Mouse (Mus musculus) hindbrain, embryonic 11.5 days (tissue): ENCODE measurements at regions not wholly inside any gene's neighbourhood (a gene's known extent, or its start where the extent isn't known, plus 50 kb on each side); places are given as distances from the start of the nearest gene placed in this dataset.

ENCODE experiments used
- ATAC-seq: fragments of 200-750 bp; cut with Nextera tagmentation; 2 replicates; pipeline ENCODE4 v1.8.0; 2017; ENCODE audit warnings: mild to moderate bottlenecking, moderate TSS enrichment, moderate library complexity; ENCODE audit not compliant: low FRiP score
- DNase-seq: peaks from one replicate; pipeline ENCODE4 v3.0.0-alpha.2; 2015; ENCODE audit warnings: low spot score
- H3K27ac ChIP-seq: fragments of 300-500 bp; sonication (generic); 2 replicates; pipeline ENCODE4 v1.5.1; 2014; ENCODE audit warnings: mild to moderate bottlenecking, low read depth, low read length
- H3K27me3 ChIP-seq: fragments of 300-500 bp; sonication (generic); 2 replicates; pipeline ENCODE4 v1.6.1; 2014; ENCODE audit warnings: mild to moderate bottlenecking, low read length, moderate library complexity, mixed read lengths; ENCODE audit not compliant: control insufficient read depth, insufficient read depth
- H3K36me3 ChIP-seq: fragments of 300-500 bp; sonication (generic); 2 replicates; pipeline ENCODE4 v1.6.1; 2014; ENCODE audit warnings: mild to moderate bottlenecking, low read length, moderate library complexity, mixed read lengths; ENCODE audit not compliant: control insufficient read depth, insufficient read depth
- H3K4me1 ChIP-seq: fragments of 300-500 bp; sonication (generic); replicated peaks from 2 replicates; pipeline ENCODE4 v1.6.1; 2014; ENCODE audit warnings: low read length, mixed read lengths; ENCODE audit not compliant: control insufficient read depth, insufficient read depth
- H3K4me2 ChIP-seq: fragments of 300-500 bp; sonication (generic); replicated peaks from 2 replicates; pipeline ENCODE4 v1.6.1; 2014; ENCODE audit warnings: mild to moderate bottlenecking, low read depth, low read length
- H3K4me3 ChIP-seq: fragments of 300-500 bp; sonication (generic); 2 replicates; pipeline ENCODE4 v1.5.1; 2014; ENCODE audit warnings: low read depth, low read length
- H3K9ac ChIP-seq: fragments of 300-500 bp; sonication (generic); 2 replicates; pipeline ENCODE4 v1.6.1; 2014; ENCODE audit warnings: low read depth, low read length
- H3K9me3 ChIP-seq: fragments of 300-500 bp; sonication (generic); 2 replicates; pipeline ENCODE4 v1.6.1; 2016; ENCODE audit warnings: low read length; ENCODE audit not compliant: control insufficient read depth
- WGBS: fragments of 180-500 bp; shearing (Covaris S2); extraction: QIAGEN DNeasy Blood & Tissue Kit; methylation state at CpG from one replicate; pipeline ENCODE4 v1.1.7; 2014; 5-methylcytosine and 5-hydroxymethylcytosine counted together

- WGBS = 76% methylated on average over 3 of the region's 3 CpGs
- H3K27ac ChIP-seq = no peak overlapping the region
- no peaks in the 10 kb centered on the region for H3K27me3 ChIP-seq
- no peak overlapping the region for H3K9ac ChIP-seq
- H3K4me3 ChIP-seq = no peak overlapping the region
- no peak overlapping the region for H3K4me2 ChIP-seq
- H3K4me1 ChIP-seq = no peaks in the 10 kb centered on the region
- DNase-seq (no peak), ATAC-seq (no peak)
- no peaks in the 10 kb centered on the region for H3K36me3 ChIP-seq
- no peaks in the 10 kb centered on the region for H3K9me3 ChIP-seq
Measured at GRCm38 (mm10) chr7:125237026-125237425, 207.4 kb upstream of the Kdm8 start.

- no peak for DNase-seq
- ATAC-seq = no peak
- 90% methylated on average over 3 of the region's 3 CpGs for WGBS
- Histone ChIP-seq H3K4me3 (no peak overlapping the region), H3K27me3 (no peaks in the 10 kb centered on the region), H3K36me3 (no peaks in the 10 kb centered on the region), H3K4me1 (no peaks in the 10 kb centered on the region), H3K27ac (no peak overlapping the region), H3K9me3 (no peaks in the 10 kb centered on the region), H3K4me2 (no peak overlapping the region), H3K9ac (no peak overlapping the region)
Measured at GRCm38 (mm10) chr7:125243021-125243420, 201.5 kb upstream of the Kdm8 start.

- no peaks in the 10 kb centered on the region for H3K36me3 ChIP-seq
- 88% methylated on average over 3 of the region's 3 CpGs for WGBS
- no peak for DNase-seq
- no peak overlapping the region for H3K9ac ChIP-seq
- no peaks in the 10 kb centered on the region for H3K9me3 ChIP-seq
- no peak overlapping the region for H3K4me2 ChIP-seq
- H3K4me1 ChIP-seq = no peaks in the 10 kb centered on the region
- ATAC-seq = no peak
- no peak overlapping the region for H3K4me3 ChIP-seq
- no peaks in the 10 kb centered on the region for H3K27me3 ChIP-seq
- H3K27ac ChIP-seq = no peak overlapping the region
Measured at GRCm38 (mm10) chr7:125248386-125248785, 196.1 kb upstream of the Kdm8 start.

GRCm38 (mm10) chr7:125250385-125250784, 194.1 kb upstream of the Kdm8 start:
- DNase-seq (no peak), ATAC-seq (no peak)
- H3K4me2 ChIP-seq = no peak overlapping the region
- H3K4me3 ChIP-seq = no peak overlapping the region
- 83% methylated on average over 2 of the region's 2 CpGs for WGBS
- H3K9ac ChIP-seq = no peak overlapping the region
- no peaks in the 10 kb centered on the region for H3K9me3 ChIP-seq
- H3K27me3 ChIP-seq = no peaks in the 10 kb centered on the region
- no peaks in the 10 kb centered on the region for H3K36me3 ChIP-seq
- H3K4me1 ChIP-seq = no peaks in the 10 kb centered on the region
- H3K27ac ChIP-seq = no peak overlapping the region

GRCm38 (mm10) chr7:125250970-125251585, 193.4 kb upstream of the Kdm8 start:
- Histone ChIP-seq H3K9me3 (no peaks in the 10 kb centered on the region), H3K4me1 (no peaks in the 10 kb centered on the region), H3K36me3 (no peaks in the 10 kb centered on the region), H3K4me3 (no peak overlapping the region), H3K4me2 (no peak overlapping the region), H3K9ac (no peak overlapping the region), H3K27me3 (no peaks in the 10 kb centered on the region), H3K27ac (no peak overlapping the region)
- 80% methylated on average over 6 of the region's 6 CpGs for WGBS
- ATAC-seq = no peak
- no peak for DNase-seq

- Histone ChIP-seq H3K4me1 (no peaks in the 10 kb centered on the region), H3K9me3 (no peaks in the 10 kb centered on the region), H3K27me3 (no peaks in the 10 kb centered on the region), H3K4me3 (no peak overlapping the region), H3K4me2 (no peak overlapping the region), H3K27ac (no peak overlapping the region), H3K9ac (no peak overlapping the region), H3K36me3 (no peaks in the 10 kb centered on the region)
- ATAC-seq = no peak
- DNase-seq = no peak
- WGBS = 30% methylated on average over 4 of the region's 4 CpGs
Measured at GRCm38 (mm10) chr7:125254302-125254701, 190.2 kb upstream of the Kdm8 start.

- H3K4me3 ChIP-seq = no peak overlapping the region
- no peaks in the 10 kb centered on the region for H3K36me3 ChIP-seq
- H3K9me3 ChIP-seq = no peaks in the 10 kb centered on the region
- ATAC-seq (no peak), DNase-seq (no peak)
- no peaks in the 10 kb centered on the region for H3K4me1 ChIP-seq
- H3K27ac ChIP-seq = no peak overlapping the region
- no peak overlapping the region for H3K9ac ChIP-seq
- H3K4me2 ChIP-seq = no peak overlapping the region
- no peaks in the 10 kb centered on the region for H3K27me3 ChIP-seq
Measured at GRCm38 (mm10) chr7:125259016-125259415, 185.5 kb upstream of the Kdm8 start.

- H3K4me3 ChIP-seq = no peak overlapping the region
- WGBS = 81% methylated on average over 2 of the region's 2 CpGs
- no peaks in the 10 kb centered on the region for H3K36me3 ChIP-seq
- H3K9me3 ChIP-seq = no peaks in the 10 kb centered on the region
- H3K4me1 ChIP-seq = no peaks in the 10 kb centered on the region
- H3K4me2 ChIP-seq = no peak overlapping the region
- H3K27ac ChIP-seq = peak overlapping the region; percentile 2; the same call in 1 of the 2 replicates
- no peaks in the 10 kb centered on the region for H3K27me3 ChIP-seq
- no peak overlapping the region for H3K9ac ChIP-seq
- ATAC-seq = no peak
- DNase-seq = no peak
Measured at GRCm38 (mm10) chr7:125262133-125262532, 182.3 kb upstream of the Kdm8 start.

- Histone ChIP-seq H3K27me3 (no peaks in the 10 kb centered on the region), H3K36me3 (no peaks in the 10 kb centered on the region), H3K9ac (no peak overlapping the region), H3K4me1 (no peaks in the 10 kb centered on the region), H3K9me3 (no peaks in the 10 kb centered on the region), H3K27ac (peak overlapping the region; percentile 76), H3K4me2 (no peak overlapping the region), H3K4me3 (no peak overlapping the region)
- ATAC-seq (peak; percentile 94), DNase-seq (peak; percentile 67)
- WGBS = 33% methylated on average over 12 of the region's 12 CpGs
Measured at GRCm38 (mm10) chr7:125262672-125263365, 181.7 kb upstream of the Kdm8 start.
